Mouse (Mus musculus): ENCODE results near the gene Sept9. TPM values are rescaled to one million over a fixed set of nuclear protein-coding genes. Genes with fewer than 3 reads are reported as not detected.

The Sept9 gene
- polyA plus RNA-seq, 1 experiment from 2014 or later, result 50.6 TPM

- Histone ChIP-seq H3K27me3 (no peaks in the 10 kb centered on the region), H3K36me3 (no peaks in the 10 kb centered on the region), H3K4me2 (no peak overlapping the region), H3K4me1 (replicated peaks) (peaks cover 30% of the 10 kb centered on the region), H3K9me3 (replicated peaks) (no peaks in the 10 kb centered on the region), H3K27ac (no peak overlapping the region), H3K9ac (no peak overlapping the region), H3K4me3 (no peak overlapping the region)
- ATAC-seq (replicated peaks; ENCODE audit: insufficient number of reproducible peaks, insufficient read depth, low FRiP score, low read depth), result no peak
- WGBS, result 89% methylated on average over 6 of the region's 6 CpGs
Observed at GRCm38 (mm10) chr11:117239617-117240016, 40.2 kb downstream of the Sept9 start.

- Histone ChIP-seq H3K4me2 (no peak overlapping the region), H3K4me3 (no peak overlapping the region), H3K9me3 (replicated peaks) (no peaks in the 10 kb centered on the region), H3K27me3 (no peaks in the 10 kb centered on the region), H3K4me1 (replicated peaks) (peaks cover 24% of the 10 kb centered on the region), H3K36me3 (no peaks in the 10 kb centered on the region), H3K9ac (no peak overlapping the region), H3K27ac (no peak overlapping the region)
- ATAC-seq (replicated peaks; ENCODE audit: insufficient number of reproducible peaks, insufficient read depth, low FRiP score, low read depth), result no peak
- WGBS, result 80% methylated on average over 9 of the region's 9 CpGs
Observed at GRCm38 (mm10) chr11:117240322-117240721, 40.9 kb downstream of the Sept9 start.

- Histone ChIP-seq H3K9me3 (replicated peaks) (no peaks in the 10 kb centered on the region), H3K4me2 (no peak overlapping the region), H3K4me1 (replicated peaks) (peaks cover 22% of the 10 kb centered on the region), H3K27ac (peak overlapping the region; percentile 20; the same call in 1 of the 2 replicates), H3K27me3 (no peaks in the 10 kb centered on the region), H3K36me3 (no peaks in the 10 kb centered on the region), H3K9ac (no peak overlapping the region), H3K4me3 (no peak overlapping the region)
- peak; percentile 11; the same call in 1 of the 2 replicates for ATAC-seq (replicated peaks; ENCODE audit: insufficient number of reproducible peaks, insufficient read depth, low FRiP score, low read depth)
- whole genome bisulfite sequencing, result 73% methylated on average over 11 of the region's 11 CpGs
Observed at GRCm38 (mm10) chr11:117240861-117241738, 41.6 kb downstream of the Sept9 start.

- no peak overlapping the region for H3K4me2 ChIP-seq
- no peaks in the 10 kb centered on the region for H3K27me3 ChIP-seq
- no peak overlapping the region for H3K27ac ChIP-seq
- no peak overlapping the region for H3K4me3 ChIP-seq
- peaks cover 31% of the 10 kb centered on the region for H3K4me1 ChIP-seq (replicated peaks)
- no peaks in the 10 kb centered on the region for H3K36me3 ChIP-seq
- H3K9ac ChIP-seq, result no peak overlapping the region
- no peaks in the 10 kb centered on the region for H3K9me3 ChIP-seq (replicated peaks)
- 72% methylated on average over 10 of the region's 10 CpGs for WGBS
- no peak for ATAC-seq (replicated peaks; ENCODE audit: insufficient number of reproducible peaks, insufficient read depth, low FRiP score, low read depth)
Observed at GRCm38 (mm10) chr11:117242339-117243084, 43.1 kb downstream of the Sept9 start.

- no peak overlapping the region for H3K27ac ChIP-seq
- no peak for ATAC-seq (replicated peaks; ENCODE audit: insufficient number of reproducible peaks, insufficient read depth, low FRiP score, low read depth)
Observed at GRCm38 (mm10) chr11:117243536-117244290, 44.3 kb downstream of the Sept9 start.

GRCm38 (mm10) chr11:117245041-117245725 lies 45.7 kb downstream of the Sept9 start:
- 76% methylated on average over 8 of the region's 8 CpGs for WGBS
- Histone ChIP-seq H3K9ac (no peak overlapping the region), H3K27ac (no peak overlapping the region), H3K4me3 (no peak overlapping the region), H3K27me3 (no peaks in the 10 kb centered on the region), H3K4me2 (no peak overlapping the region), H3K36me3 (no peaks in the 10 kb centered on the region), H3K9me3 (replicated peaks) (no peaks in the 10 kb centered on the region), H3K4me1 (replicated peaks) (peaks cover 51% of the 10 kb centered on the region)
- no peak for ATAC-seq (replicated peaks; ENCODE audit: insufficient number of reproducible peaks, insufficient read depth, low FRiP score, low read depth)

More at GRCm38 (mm10) chr11:117243536-117244290, 44.3 kb downstream of the Sept9 start:
- Histone ChIP-seq H3K36me3 (no peaks in the 10 kb centered on the region), H3K4me1 (replicated peaks) (peaks cover 40% of the 10 kb centered on the region), H3K4me2 (no peak overlapping the region), H3K9ac (no peak overlapping the region), H3K4me3 (no peak overlapping the region), H3K27me3 (no peaks in the 10 kb centered on the region), H3K9me3 (replicated peaks) (no peaks in the 10 kb centered on the region)
- 80% methylated on average over 12 of the region's 12 CpGs for WGBS

GRCm38 (mm10) chr11:117245846-117246245 lies 46.4 kb downstream of the Sept9 start:
- Histone ChIP-seq H3K36me3 (no peaks in the 10 kb centered on the region), H3K4me1 (replicated peaks) (peaks cover 48% of the 10 kb centered on the region), H3K4me3 (no peak overlapping the region), H3K9me3 (replicated peaks) (no peaks in the 10 kb centered on the region), H3K4me2 (no peak overlapping the region), H3K9ac (no peak overlapping the region), H3K27ac (no peak overlapping the region), H3K27me3 (no peaks in the 10 kb centered on the region)
- ATAC-seq (replicated peaks; ENCODE audit: insufficient number of reproducible peaks, insufficient read depth, low FRiP score, low read depth), result no peak
- WGBS, result 72% methylated on average over 3 of the region's 3 CpGs

- no peak for ATAC-seq (replicated peaks; ENCODE audit: insufficient number of reproducible peaks, insufficient read depth, low FRiP score, low read depth)
Observed at GRCm38 (mm10) chr11:117246286-117246685, 46.8 kb downstream of the Sept9 start.

GRCm38 (mm10) chr11:117246981-117247431 lies 47.5 kb downstream of the Sept9 start:
- no peak overlapping the region for H3K9ac ChIP-seq
- H3K4me2 ChIP-seq, result no peak overlapping the region
- no peaks in the 10 kb centered on the region for H3K9me3 ChIP-seq (replicated peaks)
- WGBS, result 74% methylated on average over 9 of the region's 9 CpGs
- H3K27ac ChIP-seq, result 0 out of 2 replicates have a peak overlapping the region, but pooled peaks have one; percentile 2
- no peak overlapping the region for H3K4me3 ChIP-seq
- peaks cover 45% of the 10 kb centered on the region for H3K4me1 ChIP-seq (replicated peaks)
- H3K27me3 ChIP-seq, result no peaks in the 10 kb centered on the region
- no peak for ATAC-seq (replicated peaks; ENCODE audit: insufficient number of reproducible peaks, insufficient read depth, low FRiP score, low read depth)
- H3K36me3 ChIP-seq, result no peaks in the 10 kb centered on the region

More at GRCm38 (mm10) chr11:117246286-117246685, 46.8 kb downstream of the Sept9 start:
- no peaks in the 10 kb centered on the region for H3K36me3 ChIP-seq
- no peak overlapping the region for H3K4me2 ChIP-seq
- H3K4me3 ChIP-seq, result no peak overlapping the region
- no peaks in the 10 kb centered on the region for H3K9me3 ChIP-seq (replicated peaks)
- no peak overlapping the region for H3K9ac ChIP-seq
- no peak overlapping the region for H3K27ac ChIP-seq
- H3K4me1 ChIP-seq (replicated peaks), result peaks cover 43% of the 10 kb centered on the region
- H3K27me3 ChIP-seq, result no peaks in the 10 kb centered on the region
- WGBS, result 67% methylated on average over 8 of the region's 8 CpGs

- H3K27ac ChIP-seq, result no peak overlapping the region
- H3K36me3 ChIP-seq, result no peaks in the 10 kb centered on the region
- ATAC-seq (replicated peaks; ENCODE audit: insufficient number of reproducible peaks, insufficient read depth, low FRiP score, low read depth), result no peak
- no peak overlapping the region for H3K4me3 ChIP-seq
- 57% methylated on average over 5 of the region's 5 CpGs for WGBS
- H3K9me3 ChIP-seq (replicated peaks), result no peaks in the 10 kb centered on the region
- H3K9ac ChIP-seq, result no peak overlapping the region
- no peak overlapping the region for H3K4me2 ChIP-seq
- peaks cover 45% of the 10 kb centered on the region for H3K4me1 ChIP-seq (replicated peaks)
- H3K27me3 ChIP-seq, result no peaks in the 10 kb centered on the region
Observed at GRCm38 (mm10) chr11:117247541-117247940, 48.1 kb downstream of the Sept9 start.
